Mouse (Mus musculus) liver, postnatal 0 days (tissue): ENCODE measurements around the gene Isg15. TPM values are rescaled to one million over a fixed set of nuclear protein-coding genes. Genes with fewer than 3 reads are reported as not detected.

Source experiments
- ATAC-seq: fragments of 200-750 bp; cut with Nextera tagmentation; 2 replicates; pipeline ENCODE4 v1.8.0; 2017; ENCODE audit warnings: mild to moderate bottlenecking, moderate library complexity
- DNase-seq: peaks from one replicate; pipeline ENCODE4 v3.0.0-alpha.2; 2016
- H3K27ac ChIP-seq: fragments of 300-500 bp; sonication (generic); 2 replicates; pipeline ENCODE4 v1.5.1; 2014; ENCODE audit warnings: antibody characterized with exemption, moderate library complexity, mild to moderate bottlenecking, low read depth
- H3K27me3 ChIP-seq: fragments of 300-500 bp; sonication (generic); 2 replicates; pipeline ENCODE4 v1.6.1; 2014; ENCODE audit warnings: low read length, control low read depth, mixed read lengths; ENCODE audit not compliant: insufficient read depth
- H3K36me3 ChIP-seq: fragments of 300-500 bp; sonication (generic); replicated peaks from 2 replicates; pipeline ENCODE4 v1.6.1; 2014; ENCODE audit warnings: mild to moderate bottlenecking, control low read depth, low read length, moderate library complexity, mixed read lengths; ENCODE audit not compliant: insufficient read depth
- H3K4me1 ChIP-seq: fragments of 300-500 bp; sonication (generic); 2 replicates; pipeline ENCODE4 v1.6.1; 2014; ENCODE audit warnings: antibody characterized with exemption, mild to moderate bottlenecking, control low read depth; ENCODE audit not compliant: insufficient read depth
- H3K4me2 ChIP-seq: fragments of 300-500 bp; sonication (generic); 2 replicates; pipeline ENCODE4 v1.6.1; 2014; ENCODE audit warnings: low read depth, mild to moderate bottlenecking, low read length, moderate library complexity, mixed read lengths
- H3K4me3 ChIP-seq: fragments of 300-500 bp; sonication (generic); 2 replicates; pipeline ENCODE4 v1.5.1; 2014; ENCODE audit warnings: low read depth, low read length
- H3K9ac ChIP-seq: fragments of 300-500 bp; sonication (generic); replicated peaks from 2 replicates; pipeline ENCODE4 v1.6.1; 2014; ENCODE audit warnings: mild to moderate bottlenecking, moderate library complexity
- H3K9me3 ChIP-seq: fragments of 300-500 bp; sonication (generic); 2 replicates; pipeline ENCODE4 v1.6.1; 2016; ENCODE audit warnings: mild to moderate bottlenecking, control low read depth, low read length, mixed read lengths
- CTCF ChIP-seq: sonication (generic); IDR thresholded peaks from 2 replicates; pipeline ENCODE4 v1.5.1; 2016; ENCODE audit warnings: antibody characterized with exemption, low read depth
- EP300 ChIP-seq: IDR thresholded peaks from 2 replicates; pipeline ENCODE4 v1.6.1; 2016; ENCODE audit warnings: antibody characterized with exemption, low read depth, mild to moderate bottlenecking
- WGBS: fragments of 180-500 bp; shearing (Covaris S2); extraction: QIAGEN DNeasy Blood & Tissue Kit; methylation state at CpG from one replicate; pipeline ENCODE4 v1.1.7; 2014; ENCODE audit not compliant: insufficient replicate concordance; 5-methylcytosine and 5-hydroxymethylcytosine counted together
- polyA plus RNA-seq: library from polyadenylated mRNA; unstranded; fragments of >200 nt; fragmentation: Nextera tagmentation; extraction: Ambion mirVana; gene quantifications from 2 replicates; pipeline ENCODE4 v1.2.1, GENCODE M21; 2015

Isg15 gene
- polyA plus RNA-seq, 1 experiment from 2014 or later = 33.0 TPM

- H3K27me3 ChIP-seq = no peaks in the 10 kb centered on the region
- DNase-seq (no peak), ATAC-seq (no peak)
- no peak overlapping the region for H3K4me3 ChIP-seq
- H3K36me3 ChIP-seq = no peaks in the 10 kb centered on the region
- H3K9ac ChIP-seq = no peak overlapping the region
- 79% methylated on average over 16 of the region's 16 CpGs for WGBS
- H3K27ac ChIP-seq = no peak overlapping the region
- no peaks in the 10 kb centered on the region for H3K4me1 ChIP-seq
- H3K9me3 ChIP-seq = no peaks in the 10 kb centered on the region
- no peak overlapping the region for H3K4me2 ChIP-seq
- TF ChIP-seq EP300 (no peak), CTCF (no peak)
These were observed 17.2 kb upstream of the Isg15 start for GRCm38 (mm10) chr4:156217838-156218237.

GRCm38 (mm10) chr4:156217022-156217669 lies 16.5 kb upstream of the Isg15 start:
- no peak for DNase-seq
- WGBS = 83% methylated on average over 16 of the region's 16 CpGs
- H3K27me3 ChIP-seq = no peaks in the 10 kb centered on the region
- H3K36me3 ChIP-seq = no peaks in the 10 kb centered on the region
- no peak overlapping the region for H3K4me2 ChIP-seq
- no peak overlapping the region for H3K9ac ChIP-seq
- no peak for ATAC-seq
- no peak overlapping the region for H3K27ac ChIP-seq
- H3K4me1 ChIP-seq = no peaks in the 10 kb centered on the region
- H3K4me3 ChIP-seq = no peak overlapping the region
- H3K9me3 ChIP-seq = no peaks in the 10 kb centered on the region
- TF ChIP-seq EP300 (no peak), CTCF (no peak)

- H3K4me3 ChIP-seq = no peak overlapping the region
- H3K9ac ChIP-seq = no peak overlapping the region
- ATAC-seq (no peak), DNase-seq (no peak)
- no peaks in the 10 kb centered on the region for H3K36me3 ChIP-seq
- no peaks in the 10 kb centered on the region for H3K9me3 ChIP-seq
- no peaks in the 10 kb centered on the region for H3K27me3 ChIP-seq
- H3K27ac ChIP-seq = no peak overlapping the region
- no peak for TF ChIP-seq CTCF
- TF ChIP-seq EP300 = no peak
- no peaks in the 10 kb centered on the region for H3K4me1 ChIP-seq
- 74% methylated on average over 2 of the region's 2 CpGs for WGBS
- no peak overlapping the region for H3K4me2 ChIP-seq
These were observed 15.6 kb upstream of the Isg15 start for GRCm38 (mm10) chr4:156216196-156216595.

DNA sequence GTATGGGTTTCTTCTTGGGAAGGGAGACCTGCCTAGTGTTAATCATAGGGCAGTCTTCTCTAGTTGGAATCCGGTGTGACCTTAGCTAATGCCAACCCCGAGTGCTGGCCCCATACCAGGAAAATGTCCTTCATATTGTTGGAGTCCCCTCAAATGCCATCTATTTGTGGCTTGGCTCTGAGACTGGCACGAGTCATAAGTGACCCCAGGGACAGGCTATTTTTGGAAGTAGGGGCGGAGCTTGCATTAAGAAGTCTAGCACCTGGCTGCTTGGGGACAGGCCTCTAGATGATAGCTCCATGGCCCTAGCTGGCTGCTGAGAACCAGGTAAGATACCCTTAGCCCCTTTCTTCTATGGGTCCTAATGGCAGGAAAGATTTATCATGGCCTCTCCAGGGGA lies 15.0 kb upstream of the Isg15 start, which contains the start of gene Perm1:
TSS of gene Perm1 (plus strand) at position 220 of the 400 bp plus-strand sequence.
- ATAC-seq (no peak), DNase-seq (no peak)
- Histone ChIP-seq H3K27ac (no peak within 1 kb of the TSS), H3K27me3 (no peaks in the 10 kb centered on the region), H3K9ac (no peak within 1 kb of the TSS), H3K9me3 (no peaks in the 10 kb centered on the region), H3K4me2 (no peak within 1 kb of the TSS), H3K36me3 (no peaks in the 10 kb centered on the region), H3K4me1 (no peaks in the 10 kb centered on the region), H3K4me3 (no peak within 1 kb of the TSS)
- TF ChIP-seq CTCF = no peak
- no peak for TF ChIP-seq EP300
- WGBS = 60% methylated on average over 4 of the region's 4 CpGs

- Histone ChIP-seq H3K4me2 (no peak overlapping the region), H3K4me3 (no peak overlapping the region), H3K9ac (no peak overlapping the region), H3K36me3 (no peaks in the 10 kb centered on the region), H3K9me3 (no peaks in the 10 kb centered on the region), H3K4me1 (no peaks in the 10 kb centered on the region), H3K27me3 (no peaks in the 10 kb centered on the region), H3K27ac (no peak overlapping the region)
- no peak for ATAC-seq
- no peak for TF ChIP-seq CTCF
- TF ChIP-seq EP300 = no peak
- DNase-seq = no peak
- 89% methylated on average over 13 of the region's 13 CpGs for WGBS
These were observed 12.5 kb upstream of the Isg15 start for GRCm38 (mm10) chr4:156213134-156213533.

DNA sequence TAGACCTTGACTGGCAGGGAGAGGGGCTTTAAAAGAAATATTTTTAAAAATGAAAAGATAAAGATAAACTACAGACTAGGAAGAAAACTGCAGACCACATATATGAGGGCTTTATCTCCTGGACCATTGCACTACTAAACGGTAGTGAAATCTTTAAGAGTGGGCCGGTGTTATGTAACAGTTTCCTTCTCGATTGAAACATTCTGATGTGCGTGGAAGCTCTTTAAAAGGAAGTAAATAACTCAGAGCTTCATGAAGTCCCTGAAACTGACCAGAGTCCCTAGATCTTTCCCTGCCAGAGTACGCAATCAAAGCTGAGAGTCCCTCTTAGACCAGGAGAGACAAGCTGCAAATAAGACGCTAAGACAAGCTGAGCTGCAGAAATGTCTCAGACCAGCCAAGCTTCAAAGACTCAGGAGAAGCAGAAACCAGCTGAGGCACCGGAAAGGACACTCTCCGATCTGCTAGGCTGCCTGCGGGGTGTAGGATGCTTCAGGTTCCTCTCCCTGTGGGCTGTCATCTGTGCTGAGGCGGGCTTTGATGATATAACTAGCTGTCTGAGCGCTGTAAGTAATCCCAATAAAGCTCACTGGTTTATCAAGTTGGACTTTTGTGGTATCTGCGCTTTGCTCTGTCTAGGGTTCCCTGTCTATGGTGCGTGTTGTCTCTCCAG lies 9.5 kb upstream of the Isg15 start:
- no peaks in the 10 kb centered on the region for H3K9me3 ChIP-seq
- H3K27me3 ChIP-seq = peaks cover 3% of the 10 kb centered on the region
- H3K4me2 ChIP-seq = peak overlapping the region; percentile 40
- H3K4me1 ChIP-seq = no peaks in the 10 kb centered on the region
- H3K27ac ChIP-seq = peak overlapping the region; percentile 50; the same call in 1 of the 2 replicates
- H3K4me3 ChIP-seq = no peak overlapping the region
- H3K36me3 ChIP-seq = no peaks in the 10 kb centered on the region
- H3K9ac ChIP-seq = no peak overlapping the region
- 52% methylated on average over 13 of the region's 13 CpGs for WGBS
- no peak for DNase-seq
- TF ChIP-seq CTCF = no peak
- no peak for TF ChIP-seq EP300
- no peak for ATAC-seq
